Mouse (Mus musculus) right cerebral cortex, adult 2 months (tissue): ENCODE data around the gene Atxn1.

Experiments used
- DNase-seq, 2 experiments: peaks; one replicate each; pipeline ENCODE4 v3.0.0; 2021 to 2022; ENCODE audit warnings: low spot score in 2 of 2

Atxn1 gene

GRCm38 (mm10) chr13:45865620-45866019 is 99.2 kb downstream of the Atxn1 start:
- DNase-seq = no peak

DNA sequence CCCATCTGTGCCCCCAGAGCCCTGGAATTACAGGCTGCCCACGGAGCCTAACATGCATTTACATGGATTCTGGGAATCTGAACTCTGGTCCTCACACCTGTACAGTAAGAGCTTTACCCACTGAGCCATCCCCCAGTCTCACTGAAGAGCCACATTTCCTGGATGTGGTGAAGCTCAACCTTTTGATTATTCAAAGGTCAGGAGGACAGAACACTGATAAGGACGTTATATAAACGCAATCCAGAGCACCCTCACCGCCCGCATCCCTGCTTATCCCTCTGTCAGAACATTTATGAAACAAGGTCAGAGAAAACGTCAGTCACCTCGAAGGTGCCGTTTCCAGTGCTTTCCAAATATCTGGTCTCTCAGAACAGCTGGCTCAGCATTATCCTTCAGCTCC is 101.0 kb downstream of the Atxn1 start:
- DNase-seq = no peak

GRCm38 (mm10) chr13:45861885-45862605 is 102.8 kb downstream of the Atxn1 start:
- peak in 1 of 2 experiments; percentile 35 for DNase-seq

DNA sequence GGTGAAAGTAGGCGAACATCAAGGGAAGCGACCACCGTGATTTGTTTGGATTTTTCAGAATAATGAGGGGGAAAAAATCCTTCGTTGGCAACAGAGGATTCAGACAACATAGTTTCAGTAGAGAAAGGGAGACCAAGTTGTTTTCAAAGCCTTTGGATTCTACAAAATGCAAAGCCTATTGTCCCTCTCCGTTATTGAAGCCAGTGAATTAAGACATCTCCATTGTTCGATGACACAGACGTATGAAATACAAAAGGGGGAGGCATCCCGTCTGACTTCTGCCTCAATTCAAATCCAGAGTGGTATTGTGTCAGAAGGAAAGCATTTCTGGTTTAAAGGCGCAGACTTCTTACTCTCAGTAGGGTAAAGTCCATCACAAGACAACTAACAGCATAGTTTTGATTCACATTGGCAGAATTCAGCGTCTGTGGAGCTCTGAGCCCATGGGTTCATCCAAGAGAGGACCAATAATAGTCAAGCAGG is 103.7 kb downstream of the Atxn1 start:
- no peak for DNase-seq

DNA sequence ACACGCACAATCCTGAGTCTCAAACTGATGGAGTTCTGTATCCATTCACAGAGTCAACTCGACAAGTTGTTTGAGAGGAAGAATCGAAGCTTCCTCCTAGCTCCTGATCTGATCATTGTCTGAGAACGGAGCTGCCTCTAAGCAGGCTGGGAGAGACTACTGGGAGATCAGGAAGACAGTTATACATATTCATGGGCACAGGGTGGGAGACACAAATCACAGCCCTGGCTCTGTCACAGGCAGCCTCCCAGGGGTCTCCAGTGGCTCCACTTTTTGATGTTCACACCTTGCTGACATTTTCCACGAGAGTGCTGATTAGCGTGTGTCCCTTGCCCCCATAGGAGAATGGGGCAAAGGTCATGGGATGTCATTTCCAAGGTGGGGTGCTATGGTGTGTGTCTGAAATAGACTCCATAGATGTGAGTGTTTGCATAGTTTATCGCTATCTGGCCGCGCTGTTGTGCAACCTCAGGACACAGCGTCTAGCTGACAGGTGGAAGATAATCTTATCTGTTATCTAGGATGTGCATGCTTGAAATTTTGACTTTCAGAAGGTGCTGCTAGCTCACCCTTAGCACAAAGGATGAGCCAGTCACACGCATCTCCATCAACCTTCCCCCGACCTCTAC is 105.6 kb downstream of the Atxn1 start:
- no peak for DNase-seq

GRCm38 (mm10) chr13:45857416-45857815 is 107.4 kb downstream of the Atxn1 start:
- no peak for DNase-seq

DNA sequence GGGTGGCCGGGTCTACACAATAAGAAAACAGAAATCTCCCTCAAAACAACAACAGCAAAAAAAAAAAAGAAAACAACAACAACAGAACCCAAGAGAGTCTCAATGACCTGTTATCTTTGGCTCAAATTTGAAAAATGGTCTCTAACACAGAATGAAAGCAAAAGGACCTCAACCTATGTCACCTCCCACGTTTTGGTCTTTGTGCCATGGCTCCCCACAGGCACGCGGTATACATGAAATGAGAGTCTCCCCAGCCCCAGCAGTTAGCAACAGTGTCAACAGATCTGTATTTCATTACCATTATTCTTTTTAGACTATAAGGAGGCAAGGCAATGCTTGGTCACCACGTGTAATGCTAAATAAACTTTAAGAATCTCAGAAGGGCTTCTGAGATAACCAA is 110.3 kb downstream of the Atxn1 start:
- no peak for DNase-seq

- DNase-seq = no peak
Observed at GRCm38 (mm10) chr13:45853691-45854090, 111.1 kb downstream of the Atxn1 start.

- no peak for DNase-seq
Observed at GRCm38 (mm10) chr13:45852288-45852687, 112.5 kb downstream of the Atxn1 start.

- no peak for DNase-seq
Observed at GRCm38 (mm10) chr13:45851746-45852145, 113.1 kb downstream of the Atxn1 start.

DNA sequence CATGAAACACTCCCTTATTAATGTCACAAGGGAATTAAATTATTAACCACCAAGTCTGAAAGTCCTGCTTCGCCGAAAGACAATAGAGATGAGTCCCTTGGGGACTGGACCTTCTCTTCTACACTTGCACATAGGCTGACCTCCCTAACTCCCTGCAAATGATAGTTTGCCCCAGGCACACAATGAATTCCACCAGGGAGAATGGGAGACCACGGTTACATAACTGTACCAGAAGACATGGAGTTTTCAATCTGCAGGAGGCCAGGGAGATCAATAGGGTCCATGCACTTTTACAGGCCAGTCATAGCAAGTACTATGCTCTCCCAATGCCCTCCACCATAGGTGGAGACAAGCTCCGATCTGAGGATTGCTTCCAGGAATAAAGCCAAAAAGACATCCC is 113.7 kb downstream of the Atxn1 start:
- no peak for DNase-seq

DNA sequence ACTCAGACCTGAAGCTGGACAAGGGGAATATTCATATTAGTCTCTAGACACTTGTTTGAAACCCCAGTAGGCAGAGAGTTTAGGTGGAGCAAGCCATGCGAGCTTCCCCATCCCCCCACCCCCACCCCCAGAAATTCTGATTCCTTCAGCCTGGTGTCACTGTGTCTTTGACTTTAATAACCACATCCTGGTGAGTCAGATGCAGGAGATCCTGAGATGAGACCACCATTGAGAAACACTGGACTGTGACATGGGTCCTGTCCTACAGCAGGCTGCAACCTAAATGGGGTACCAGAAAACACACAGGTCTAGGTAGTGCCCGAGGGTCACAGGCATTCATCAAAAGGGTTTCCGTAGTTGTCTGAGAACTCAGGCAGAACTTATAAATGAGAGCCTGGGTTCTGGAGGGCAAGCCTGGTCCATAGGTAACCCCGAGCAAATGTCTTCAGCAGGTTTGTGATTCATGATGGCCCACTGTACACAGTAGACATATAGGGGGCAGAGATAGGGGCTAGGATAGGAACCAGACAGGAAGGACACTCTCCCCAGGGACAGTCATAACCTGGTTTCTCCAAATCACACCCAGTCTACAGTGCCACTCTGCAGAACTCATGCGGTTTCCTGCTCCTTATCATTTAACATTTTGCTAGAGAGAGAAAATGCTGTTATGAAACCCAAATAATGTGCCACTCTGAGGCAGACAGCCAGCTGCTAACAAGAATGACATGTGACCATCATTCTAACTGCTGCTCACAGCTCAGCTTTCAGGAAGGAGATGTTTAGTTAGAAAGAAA is 114.4 kb downstream of the Atxn1 start:
- no peak for DNase-seq

- no peak for DNase-seq
Observed at GRCm38 (mm10) chr13:45849145-45850023, 115.4 kb downstream of the Atxn1 start.

DNA sequence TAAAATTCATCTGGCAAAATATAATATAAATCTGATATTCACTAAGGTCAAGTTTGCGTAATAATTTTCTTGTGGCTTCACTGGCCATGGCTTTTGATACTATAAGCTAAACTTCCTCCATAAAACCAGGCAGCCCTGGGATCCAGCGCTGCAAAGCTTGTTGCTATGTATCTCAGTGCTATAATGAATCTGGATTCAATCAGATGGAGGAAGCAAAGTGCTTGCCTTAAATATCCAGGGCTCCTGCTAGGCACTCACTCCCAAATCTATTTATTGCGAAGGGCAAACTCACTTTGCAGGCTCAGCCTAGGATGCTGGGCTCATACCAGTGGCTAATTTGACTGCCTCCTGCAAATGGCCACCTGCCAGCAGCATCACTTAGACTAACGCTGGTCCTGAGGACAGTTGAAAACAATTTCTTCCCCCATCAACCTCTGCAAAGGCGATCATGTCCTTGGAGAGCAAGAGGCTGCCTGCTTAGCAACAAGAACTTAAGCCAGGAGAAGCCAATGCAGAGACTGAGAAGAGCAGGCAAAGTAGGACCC is 122.2 kb downstream of the Atxn1 start:
- DNase-seq = no peak

GRCm38 (mm10) chr13:45839901-45840300 is 124.9 kb downstream of the Atxn1 start:
- DNase-seq = no peak

- no peak for DNase-seq
Observed at GRCm38 (mm10) chr13:45837609-45838220, 127.1 kb downstream of the Atxn1 start.

DNA sequence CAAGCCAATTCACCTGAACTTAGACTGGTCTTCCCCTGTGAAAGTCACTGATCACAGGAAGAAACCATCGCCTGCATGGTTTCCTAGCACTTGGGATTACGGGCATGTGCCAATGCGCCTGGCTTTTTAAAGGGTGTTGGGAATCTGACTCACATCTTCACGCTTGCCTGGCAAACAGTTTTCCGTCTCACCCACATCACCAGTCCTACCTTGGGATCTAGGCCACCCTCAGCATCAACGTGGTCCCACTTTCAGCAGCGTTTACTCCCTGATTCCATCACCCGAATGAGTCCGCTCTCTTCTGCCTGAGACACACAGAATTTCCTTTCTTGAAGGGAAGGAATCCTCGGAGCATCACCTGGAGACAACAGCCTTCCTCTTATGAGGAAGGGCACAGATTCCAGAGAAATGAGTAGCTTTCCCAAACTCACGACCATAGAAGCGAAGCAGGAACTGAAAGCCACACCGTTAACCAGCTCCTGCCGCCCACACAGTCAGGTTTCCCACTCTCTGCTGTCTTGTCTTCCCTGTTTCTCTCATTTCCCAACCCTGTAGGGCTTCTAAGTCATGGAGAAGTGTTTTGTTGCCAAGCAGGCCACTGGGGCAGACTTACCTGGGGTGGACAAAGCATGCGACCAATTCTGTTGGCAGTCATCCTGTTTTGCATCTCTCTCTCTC is 128.3 kb downstream of the Atxn1 start:
- no peak for DNase-seq

GRCm38 (mm10) chr13:45834300-45834699 is 130.5 kb downstream of the Atxn1 start:
- DNase-seq = no peak

DNA sequence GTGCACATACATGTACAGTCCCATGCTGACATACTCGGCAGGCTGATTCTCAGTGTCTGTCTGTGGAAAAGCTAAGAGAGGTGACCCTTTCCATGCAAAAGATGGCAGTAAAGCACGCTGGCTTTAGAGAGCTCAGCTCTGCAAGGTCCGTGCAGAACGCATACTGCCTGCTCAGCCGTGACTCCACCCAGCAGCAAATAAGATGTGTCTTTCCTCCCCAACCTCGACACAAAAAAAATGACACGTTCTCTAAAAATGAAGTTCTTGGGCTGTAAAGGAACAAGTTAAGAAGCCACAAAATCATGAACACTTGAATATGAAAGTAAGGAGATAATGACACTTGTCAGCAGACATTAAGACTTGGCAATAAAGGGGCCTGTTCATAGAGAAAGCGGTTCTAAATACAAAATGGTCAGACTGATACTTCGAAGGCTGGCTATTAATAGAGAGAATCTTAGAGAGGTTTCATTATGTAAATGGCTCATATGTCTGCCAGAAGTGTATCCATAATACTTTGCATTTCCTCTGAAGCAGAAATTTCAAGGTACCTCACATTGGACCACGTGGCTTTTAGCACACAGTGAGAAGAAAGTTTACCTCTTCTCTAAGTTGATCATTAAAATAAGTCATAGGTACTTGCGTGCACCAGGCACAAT is 132.0 kb downstream of the Atxn1 start:
- no peak for DNase-seq
